Mouse (Mus musculus) brain, adult 2 months (tissue): ENCODE measurements around the gene Tmem127.
"Not testable (repeated sequence)": the region's sequence is repeated elsewhere in the genome, so short reads cannot be mapped to it uniquely, and the experiment has no call there.

Experiments used
- DNase-seq: peaks from one replicate; pipeline ENCODE4 v3.0.0; 2011; ENCODE audit warnings: low read depth, low spot score

The Tmem127 gene

DNA sequence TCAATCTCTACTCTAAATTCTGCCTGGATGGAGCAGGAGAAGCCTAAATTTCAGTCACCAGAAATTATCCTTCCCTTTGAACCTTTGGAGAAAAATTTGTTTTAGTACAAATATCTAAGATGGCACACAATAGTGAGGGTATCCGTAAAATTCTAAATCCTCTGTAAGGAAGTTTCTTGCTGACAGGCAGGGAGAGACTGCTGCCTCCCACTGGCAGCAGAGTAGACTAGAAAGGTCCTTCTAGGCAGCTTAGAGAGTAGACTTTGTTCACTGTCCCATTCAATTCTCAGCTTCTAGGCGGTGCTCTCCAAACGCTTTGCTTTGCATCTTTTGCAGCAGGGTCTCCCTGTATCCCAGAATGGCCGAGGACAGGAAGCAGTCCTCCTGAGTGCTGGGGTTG, 20.1 kb downstream of the Tmem127 start:
- no peak for DNase-seq

DNA sequence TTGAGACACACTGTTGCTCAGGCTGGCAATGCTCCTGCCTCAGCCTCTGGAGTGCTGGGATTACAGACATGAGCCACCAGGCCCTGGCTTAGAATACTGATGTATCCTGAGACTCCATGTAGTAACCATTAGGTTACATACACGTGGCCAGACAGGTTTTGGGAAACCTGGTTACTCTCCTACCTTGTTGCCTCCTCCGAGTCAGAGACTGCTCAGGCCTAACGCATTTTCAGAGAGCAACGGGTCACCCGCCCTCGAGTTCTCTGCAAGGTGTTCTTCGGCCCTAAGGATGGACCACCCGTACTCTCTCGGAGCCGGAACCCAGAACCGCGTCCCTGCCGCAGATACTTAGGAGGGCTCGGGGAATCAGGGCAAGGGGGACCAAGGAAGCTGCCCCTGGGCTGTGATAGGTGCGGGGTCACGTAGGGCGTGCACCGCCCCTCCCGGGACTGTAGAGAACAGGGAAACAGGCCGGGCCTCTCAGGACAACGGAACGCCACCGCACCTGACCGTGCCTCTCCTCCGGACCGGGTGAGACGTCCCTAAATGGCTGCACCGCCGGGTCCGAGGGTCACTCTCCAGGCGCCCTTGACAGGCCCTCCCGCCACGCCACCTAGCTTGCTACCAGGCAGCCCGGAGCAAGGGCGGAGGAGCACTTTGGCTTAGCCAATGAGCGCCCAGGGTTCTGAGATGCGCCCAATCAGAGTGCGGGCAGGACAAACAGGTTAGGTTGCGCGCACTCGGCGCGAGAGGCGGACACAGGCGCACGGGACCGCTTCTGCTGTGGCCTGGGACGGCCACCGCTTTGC, 22.0 kb downstream of the Tmem127 start, which contains the start of gene Stard7:
TSS of gene Stard7 (plus strand) at position 728 of the 809 bp plus-strand sequence.
- peak; percentile 99 for DNase-seq

- peak; percentile 96 for DNase-seq
Measured at GRCm38 (mm10) chr2:127270300-127271041, 22.8 kb downstream of the Tmem127 start.

DNA sequence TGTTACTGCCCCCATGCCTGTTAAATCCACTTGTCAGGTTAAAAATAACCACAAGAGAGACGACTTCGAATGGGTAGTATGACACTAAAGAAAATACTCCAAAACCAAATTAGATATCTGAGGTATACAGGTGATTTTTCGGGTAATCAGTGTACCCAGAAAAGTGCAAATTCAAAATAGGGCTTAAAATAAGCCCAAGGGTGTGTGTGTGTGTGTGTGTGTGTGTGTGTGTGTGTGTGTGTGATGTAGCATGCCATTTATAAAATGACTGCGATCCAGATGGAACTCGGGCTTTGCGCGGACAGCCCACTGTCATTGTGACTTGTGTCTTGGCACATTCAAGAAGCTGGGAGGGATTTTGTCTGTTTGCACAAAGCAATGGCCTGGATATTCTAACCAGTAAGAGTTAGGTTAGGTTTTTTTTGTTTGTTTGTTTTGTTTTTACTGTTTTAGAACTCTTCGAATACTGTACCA, 23.4 kb downstream of the Tmem127 start:
- peak; percentile 85 for DNase-seq

DNA sequence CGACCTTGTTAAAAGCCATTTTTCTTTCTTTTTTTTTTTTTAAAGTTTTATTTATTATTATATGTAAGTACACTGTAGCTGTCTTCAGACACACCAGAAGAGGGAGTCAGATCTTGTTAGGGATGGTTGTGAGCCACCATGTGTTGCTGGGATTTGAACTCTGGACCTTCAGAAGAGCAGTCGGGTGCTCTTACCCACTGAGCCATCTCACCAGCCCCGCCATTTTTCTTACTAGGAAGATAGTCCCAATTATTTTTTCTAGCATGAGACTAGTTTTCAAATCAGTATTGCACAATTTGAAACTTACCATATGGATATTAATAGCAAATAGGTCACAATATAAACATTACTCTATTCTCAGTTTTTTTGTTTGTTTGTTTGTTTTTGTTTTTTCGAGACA, 24.3 kb downstream of the Tmem127 start:
- DNase-seq = not testable (repeated sequence)

DNA sequence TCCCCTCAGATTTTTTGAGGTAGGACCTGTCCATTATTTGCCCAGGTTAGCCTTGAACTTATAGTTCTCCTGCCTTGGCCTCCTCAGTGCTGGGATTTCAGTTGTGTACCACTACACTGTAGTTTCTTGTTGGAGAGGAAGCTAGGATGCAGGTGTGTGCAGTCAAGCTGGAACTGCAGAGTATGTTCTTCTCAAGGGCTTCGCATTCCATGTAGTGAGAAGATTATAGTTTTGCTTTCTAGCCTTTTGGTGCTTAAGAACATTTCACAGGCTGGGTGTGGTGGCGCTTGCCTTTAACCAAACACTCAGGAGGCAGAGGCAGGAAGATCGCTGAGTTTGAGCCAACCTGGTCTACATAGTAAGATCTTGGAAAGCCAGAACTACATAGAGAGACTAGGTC, 25.1 kb downstream of the Tmem127 start:
- no peak for DNase-seq

DNA sequence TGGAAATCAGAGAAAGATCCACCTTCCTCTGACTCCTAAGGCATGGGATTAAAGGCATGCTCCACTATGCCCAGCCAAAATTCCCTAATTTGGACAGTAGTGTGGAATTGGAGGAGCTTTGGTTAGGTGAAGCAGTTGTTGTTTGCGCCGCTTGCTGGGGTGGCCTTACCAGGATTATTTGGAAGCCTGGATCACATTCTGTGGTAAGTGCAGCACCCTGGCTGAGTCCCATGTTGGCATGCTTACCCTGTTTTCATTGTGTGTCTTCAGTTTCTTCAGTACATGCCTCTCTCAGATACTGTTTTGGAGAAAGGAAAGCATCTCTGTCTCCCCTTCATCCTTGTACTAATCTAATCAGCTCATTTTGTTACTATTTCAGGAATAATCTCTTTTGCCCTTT, 26.9 kb downstream of the Tmem127 start:
- DNase-seq = no peak

DNA sequence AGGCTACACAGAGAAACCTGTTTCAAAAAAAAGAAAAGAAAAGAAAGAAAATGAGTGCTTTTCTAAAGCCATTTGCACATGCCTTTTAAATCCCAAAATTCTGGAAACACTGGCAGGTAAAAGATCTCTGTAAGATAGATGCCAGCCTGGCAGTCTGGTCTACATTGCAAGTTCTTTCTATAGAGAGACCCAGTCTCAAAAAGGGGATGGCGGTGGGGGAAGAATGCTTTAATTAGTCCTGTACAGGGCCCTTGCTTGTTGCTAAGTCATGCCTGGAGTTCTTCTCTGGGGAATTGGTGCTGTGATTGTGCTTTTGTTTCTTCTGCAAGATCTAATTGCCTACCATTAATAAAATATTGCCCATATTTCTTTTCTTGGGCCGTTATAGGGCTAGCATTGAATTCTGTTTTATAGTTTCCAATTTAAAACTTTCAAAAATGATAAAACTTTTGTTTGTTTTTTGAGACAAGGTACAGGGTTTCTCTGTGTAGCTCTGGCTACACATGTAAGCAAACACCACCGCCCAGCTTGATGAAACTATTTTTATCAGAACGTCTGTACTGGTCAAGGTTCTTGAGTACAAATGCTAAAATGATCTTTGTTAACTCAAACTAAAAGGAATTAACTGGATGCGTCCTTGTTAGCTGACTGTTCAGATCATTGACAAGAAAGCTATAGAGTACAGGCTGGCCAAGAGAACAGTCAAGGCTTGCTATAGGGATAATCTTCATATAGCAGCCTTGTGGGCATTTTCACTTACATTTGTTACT, 28.0 kb downstream of the Tmem127 start:
- DNase-seq = no peak

DNA sequence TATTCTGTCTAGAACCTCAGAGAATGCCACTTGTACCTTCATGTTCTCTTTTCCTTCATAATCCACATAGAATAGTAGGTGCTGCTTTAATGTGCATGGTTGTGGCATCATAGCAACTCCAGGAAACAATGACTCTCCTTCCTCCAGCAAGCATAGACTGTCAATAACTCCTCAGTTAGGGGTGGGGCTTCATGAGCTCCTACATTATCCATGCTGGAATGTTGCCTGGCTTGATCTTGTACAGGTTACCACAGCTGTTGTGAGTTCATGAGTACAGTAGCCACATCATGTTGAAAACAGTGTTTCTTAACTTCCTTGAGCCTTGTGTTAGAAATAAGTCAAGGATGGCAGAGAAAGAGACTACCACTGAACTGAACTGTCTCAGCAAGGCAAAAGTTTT, 30.5 kb downstream of the Tmem127 start:
- no peak for DNase-seq

DNA sequence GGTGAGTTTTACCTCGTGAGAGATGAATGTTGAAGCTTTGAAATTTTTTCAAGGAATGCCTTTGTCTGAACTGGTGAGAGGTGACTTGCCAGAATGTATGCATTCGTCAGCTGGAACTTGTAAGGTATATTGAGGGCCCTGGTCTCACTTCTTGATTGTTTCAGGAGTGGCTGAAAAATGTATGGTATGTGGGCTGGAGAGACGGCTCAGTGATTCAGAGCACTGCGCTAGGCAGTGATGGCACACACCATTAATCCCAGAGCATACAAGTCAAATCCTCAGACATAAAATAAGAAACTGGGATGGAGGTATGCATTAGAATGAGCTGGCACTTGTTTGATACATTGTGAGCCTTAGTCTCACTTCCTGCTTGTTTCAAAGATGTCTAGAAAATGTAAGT, 44.5 kb downstream of the Tmem127 start:
- no peak for DNase-seq

DNA sequence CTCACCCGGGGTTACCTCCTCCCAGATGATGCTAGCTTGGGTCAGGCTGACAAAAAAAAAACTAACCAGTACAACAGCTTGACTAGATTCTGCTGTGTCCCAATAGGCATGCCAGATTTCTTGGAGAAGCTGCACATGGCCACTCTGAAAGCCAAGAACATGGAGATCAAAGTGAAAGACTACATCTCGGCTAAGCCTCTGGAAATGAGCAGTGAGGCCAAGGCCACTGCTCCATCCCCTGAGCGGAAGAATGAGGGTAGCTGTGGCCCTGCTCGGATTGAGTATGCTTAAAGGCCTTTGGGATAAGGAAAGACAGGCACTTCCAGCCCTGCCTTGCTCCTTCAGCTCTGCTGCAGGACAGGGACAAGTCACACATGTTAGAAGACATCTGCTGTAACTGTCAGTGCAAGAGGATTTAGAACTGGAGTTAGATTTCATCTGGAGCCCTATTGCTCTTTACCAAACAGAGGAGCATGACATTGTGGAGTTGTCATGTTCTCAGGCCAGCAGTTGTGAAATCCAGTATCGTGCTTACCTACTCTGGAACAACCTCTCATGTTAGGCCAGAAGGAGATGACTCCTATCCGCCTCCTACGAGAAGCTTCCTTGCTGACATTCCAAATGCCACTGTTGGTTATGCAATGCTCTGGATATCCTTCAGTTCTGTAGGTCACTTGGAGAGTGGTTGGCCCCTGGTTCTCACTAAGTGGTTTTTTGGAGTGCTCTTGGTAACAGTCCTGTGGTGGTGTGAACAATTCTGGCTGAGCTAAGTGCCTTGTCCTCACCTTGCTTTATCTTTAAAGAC, 49.5 kb downstream of the Tmem127 start:
- DNase-seq = no peak

DNA sequence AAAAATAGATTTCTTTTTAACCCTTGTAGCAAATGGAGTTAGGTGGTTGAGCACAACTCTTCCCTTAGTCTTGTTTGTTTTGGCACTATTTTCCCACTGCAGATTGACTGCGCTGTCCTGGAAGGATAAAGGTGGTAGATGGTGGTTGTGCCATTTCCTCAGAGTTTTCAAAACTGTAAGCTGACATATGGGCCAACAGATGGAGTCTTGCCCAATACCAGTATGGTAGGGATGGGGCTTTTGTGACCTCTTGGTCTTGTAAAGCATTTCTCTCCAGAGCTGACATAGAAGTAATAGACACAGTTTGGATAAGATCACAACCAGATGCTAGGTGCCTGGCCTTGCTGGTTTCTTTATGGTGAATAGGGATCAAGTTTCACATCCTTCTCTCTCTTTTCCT, 50.3 kb downstream of the Tmem127 start:
- peak; percentile 45 for DNase-seq

- no peak for DNase-seq
Measured at GRCm38 (mm10) chr2:127300701-127301100, 53.0 kb downstream of the Tmem127 start.

DNA sequence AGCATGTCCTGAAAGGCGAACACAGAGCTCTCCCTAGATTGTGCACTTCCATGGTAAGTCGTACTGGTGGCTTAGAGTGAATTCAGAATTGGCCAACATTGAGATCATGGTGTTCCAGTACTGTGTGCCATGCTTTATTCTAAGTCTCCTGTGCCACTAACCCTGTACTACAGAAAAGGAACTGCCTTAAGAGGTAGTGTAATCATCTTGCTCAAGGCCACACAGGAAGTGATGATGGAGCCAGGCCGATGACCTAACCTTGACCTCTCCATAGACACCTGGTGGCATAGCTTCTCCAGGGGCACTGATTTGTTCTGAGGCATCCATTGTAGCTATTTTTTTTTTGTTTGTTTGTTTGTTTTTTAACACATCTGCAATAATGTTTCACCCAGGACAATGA, 54.2 kb downstream of the Tmem127 start:
- DNase-seq = no peak

DNA sequence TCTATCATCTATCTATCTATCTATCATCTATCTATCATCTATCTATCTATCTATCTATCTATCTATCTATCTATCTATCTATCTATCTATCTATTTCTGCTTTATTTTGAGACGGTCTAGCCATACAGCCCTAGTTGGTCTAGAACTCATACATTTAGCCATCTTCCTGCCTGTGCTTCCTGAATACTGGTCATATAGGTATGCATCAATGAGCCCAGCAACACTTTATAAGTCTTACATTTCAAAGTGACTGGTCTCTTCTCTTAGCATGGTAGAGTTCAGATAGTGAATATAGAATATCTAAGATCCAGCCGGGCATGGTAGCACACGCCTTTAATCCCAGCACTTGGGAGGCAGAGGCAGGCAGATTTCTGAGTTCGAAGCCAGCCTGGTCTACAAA, 56.5 kb downstream of the Tmem127 start:
- not testable (repeated sequence) for DNase-seq

DNA sequence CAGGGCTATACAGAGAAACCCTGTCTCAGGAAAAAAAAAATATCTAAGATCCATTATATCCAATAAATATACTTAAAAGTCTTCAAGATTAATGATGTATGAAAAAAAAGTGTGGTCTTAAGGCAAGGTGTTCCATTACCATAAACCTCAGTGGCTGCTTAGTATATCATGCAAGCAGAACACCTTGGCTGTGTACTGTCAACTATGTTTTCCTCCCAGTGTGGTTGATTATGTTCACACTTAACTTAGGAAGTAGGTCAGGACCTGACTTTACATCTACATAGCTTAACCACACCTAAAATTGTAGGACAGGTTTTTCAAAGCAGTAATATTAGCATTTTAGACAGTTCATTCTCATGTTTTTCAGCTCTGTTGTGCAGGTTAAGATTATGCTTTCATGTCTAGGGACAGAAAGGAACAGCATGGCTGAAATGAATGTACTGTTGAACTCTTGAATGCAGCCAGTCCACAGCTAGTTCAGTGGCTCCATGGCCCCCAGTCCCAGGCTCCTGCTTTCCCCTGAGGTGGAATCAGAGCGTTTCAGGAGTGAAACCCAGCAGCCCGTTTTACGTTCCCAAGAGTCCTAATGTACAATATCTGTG, 57.0 kb downstream of the Tmem127 start:
- no peak for DNase-seq

DNA sequence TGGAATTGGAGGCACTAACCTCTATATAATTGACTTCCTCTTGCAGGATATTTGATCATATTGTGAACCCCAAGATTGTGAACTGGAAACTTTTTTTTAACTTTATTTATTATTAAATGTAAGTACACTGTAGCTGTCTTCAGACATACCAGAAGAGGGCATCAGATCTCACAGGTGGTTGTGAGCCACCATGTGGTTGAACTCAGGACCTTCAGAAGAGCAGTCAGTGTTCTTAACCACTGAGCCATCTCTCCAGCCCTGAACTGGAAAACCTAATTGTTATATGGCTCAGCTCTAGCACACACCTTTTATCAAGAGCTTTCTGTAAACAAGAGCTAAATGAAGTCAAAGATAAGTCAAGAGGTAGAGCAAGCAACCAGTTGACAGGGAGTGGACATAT, 58.4 kb downstream of the Tmem127 start:
- DNase-seq = no peak

DNA sequence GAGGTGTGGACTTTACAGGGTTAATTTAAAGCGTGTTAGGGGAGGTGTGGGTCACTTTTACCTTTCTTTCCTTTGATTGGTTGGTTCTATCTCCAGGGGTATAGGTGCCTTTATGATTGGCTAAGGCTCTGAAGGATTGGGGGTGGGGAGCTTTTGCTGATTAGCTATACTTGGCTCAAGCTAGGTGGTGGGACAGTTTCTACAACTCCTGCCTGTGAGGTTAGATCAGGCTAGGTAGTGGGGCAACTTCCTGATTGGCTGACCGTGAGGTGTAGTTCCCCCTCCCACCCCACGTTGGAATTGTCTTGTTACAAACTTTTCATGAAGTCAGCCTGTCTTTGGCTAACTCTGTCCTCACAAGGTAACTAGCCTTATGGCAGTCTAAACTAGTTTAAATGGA, 59.5 kb downstream of the Tmem127 start:
- DNase-seq = no peak

- peak; percentile 16 for DNase-seq
Measured at GRCm38 (mm10) chr2:127308660-127309059, 61.0 kb downstream of the Tmem127 start.

GRCm38 (mm10) chr2:127310246-127310645, 62.5 kb downstream of the Tmem127 start:
- DNase-seq = no peak

DNA sequence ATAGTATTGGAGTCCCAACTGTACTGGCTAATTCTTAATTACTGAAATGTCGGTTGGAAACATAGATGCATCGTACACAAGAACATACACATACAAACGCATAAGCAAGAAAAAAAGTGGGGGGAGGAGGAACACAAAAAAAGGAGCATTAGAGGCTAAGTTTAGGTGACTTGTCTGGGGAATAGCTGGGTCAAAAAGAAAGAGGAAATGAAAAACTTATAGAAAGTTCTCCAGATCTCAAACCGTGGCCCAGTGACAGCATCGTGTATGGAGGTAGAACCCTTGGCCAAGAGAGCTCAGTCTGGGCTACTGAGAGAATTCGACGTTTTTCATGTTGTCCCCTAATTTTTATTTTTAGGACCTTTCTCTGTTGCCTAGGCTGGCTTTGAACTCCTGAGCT, 63.0 kb downstream of the Tmem127 start:
- no peak for DNase-seq
